Mouse (Mus musculus) ES-E14 (cell line): ENCODE measurements around the gene Ccdc157. TPM values are rescaled to one million over a fixed set of nuclear protein-coding genes. Genes with fewer than 3 reads are reported as not detected.

ENCODE experiments used
- DNase-seq: peaks from one replicate; pipeline ENCODE4 v3.0.0-alpha.2; 2013; ENCODE audit warnings: low read depth, low spot score
- H3K27ac ChIP-seq: 2 replicates; pipeline ENCODE4 v1.5.1; 2012; ENCODE audit warnings: low read depth, mild to moderate bottlenecking, low read length, moderate library complexity, mixed read lengths; ENCODE audit not compliant: poor library complexity, insufficient read depth, severe bottlenecking
- H3K36me3 ChIP-seq: 2 replicates; pipeline ENCODE4 v1.6.1; 2012; ENCODE audit warnings: mild to moderate bottlenecking, low read length, moderate library complexity, mixed read lengths; ENCODE audit not compliant: control insufficient read depth, poor library complexity, insufficient read depth, severe bottlenecking
- H3K4me1 ChIP-seq, 2 experiments: fragments of 150-350 bp in 1 of 2; sonication (generic) in 1 of 2; 2 replicates each; pipeline ENCODE4 v1.6.1; 2012; ENCODE audit warnings: low read length in 2 of 2, mild to moderate bottlenecking in 1 of 2, mixed read lengths in 1 of 2; ENCODE audit not compliant: control insufficient read depth in 2 of 2, insufficient read depth in 2 of 2, poor library complexity in 1 of 2
- H3K4me3 ChIP-seq, 2 experiments: fragments of 150-350 bp in 1 of 2; sonication (generic) in 1 of 2; 2 replicates each; pipeline ENCODE4 v1.5.1; 2012; ENCODE audit warnings: low read length in 2 of 2, low read depth in 1 of 2, mild to moderate bottlenecking in 1 of 2, mixed read lengths in 1 of 2; ENCODE audit not compliant: insufficient read depth in 1 of 2, poor library complexity in 1 of 2, severe bottlenecking in 1 of 2
- H3K9ac ChIP-seq: 2 replicates; pipeline ENCODE4 v1.6.1; 2012; ENCODE audit warnings: low read depth, mild to moderate bottlenecking, low read length, mixed read lengths; ENCODE audit not compliant: poor library complexity, insufficient read depth, severe bottlenecking
- H3K9me3 ChIP-seq: fragments of 150-350 bp; sonication (generic); 2 replicates; pipeline ENCODE4 v1.6.1; 2012; ENCODE audit warnings: low read depth, mild to moderate bottlenecking, low read length; ENCODE audit not compliant: control insufficient read depth, insufficient read depth
- CHD2 ChIP-seq: IDR thresholded peaks from 2 replicates; pipeline ENCODE4 v1.6.1; 2014; ENCODE audit warnings: mild to moderate bottlenecking, low read depth, low read length, inconsistent platforms
- HCFC1 ChIP-seq: IDR thresholded peaks from 2 replicates; pipeline ENCODE4 v1.6.1; 2012; ENCODE audit warnings: low read length, inconsistent platforms, borderline replicate concordance; ENCODE audit not compliant: insufficient read depth
- MAFK ChIP-seq: IDR thresholded peaks from 2 replicates; pipeline ENCODE4 v1.6.1; 2014; ENCODE audit warnings: mild to moderate bottlenecking, low read depth, low read length, inconsistent platforms; ENCODE audit not compliant: insufficient read depth
- ZC3H11A ChIP-seq: IDR thresholded peaks from 2 replicates; pipeline ENCODE4 v1.6.1; 2012; ENCODE audit warnings: low read depth, mild to moderate bottlenecking, inconsistent platforms, low read length, borderline replicate concordance
- ZNF384 ChIP-seq: IDR thresholded peaks from 2 replicates; pipeline ENCODE4 v1.6.1; 2012; ENCODE audit warnings: low read depth, low read length, inconsistent platforms
- in situ Hi-C, 2 experiments: fragments of 600-800 bp; cut with MboI; formaldehyde crosslinking; loops; one replicate each; pipeline ENCODE4 v1.15.1; 2025; ENCODE audit warnings: low sequenced_read_pairs in 2 of 2, inconsistent platforms in 1 of 2; ENCODE audit not compliant: unreplicated experiment in 2 of 2
- total RNA-seq: library from RNA; depleted of rRNA; stranded (reverse); fragments of 300-350 nt; gene quantifications from 2 replicates; pipeline ENCODE4 v1.2.3, GENCODE M21; 2012

Ccdc157 gene
- total RNA-seq, 1 experiment: 4.3 TPM

DNA sequence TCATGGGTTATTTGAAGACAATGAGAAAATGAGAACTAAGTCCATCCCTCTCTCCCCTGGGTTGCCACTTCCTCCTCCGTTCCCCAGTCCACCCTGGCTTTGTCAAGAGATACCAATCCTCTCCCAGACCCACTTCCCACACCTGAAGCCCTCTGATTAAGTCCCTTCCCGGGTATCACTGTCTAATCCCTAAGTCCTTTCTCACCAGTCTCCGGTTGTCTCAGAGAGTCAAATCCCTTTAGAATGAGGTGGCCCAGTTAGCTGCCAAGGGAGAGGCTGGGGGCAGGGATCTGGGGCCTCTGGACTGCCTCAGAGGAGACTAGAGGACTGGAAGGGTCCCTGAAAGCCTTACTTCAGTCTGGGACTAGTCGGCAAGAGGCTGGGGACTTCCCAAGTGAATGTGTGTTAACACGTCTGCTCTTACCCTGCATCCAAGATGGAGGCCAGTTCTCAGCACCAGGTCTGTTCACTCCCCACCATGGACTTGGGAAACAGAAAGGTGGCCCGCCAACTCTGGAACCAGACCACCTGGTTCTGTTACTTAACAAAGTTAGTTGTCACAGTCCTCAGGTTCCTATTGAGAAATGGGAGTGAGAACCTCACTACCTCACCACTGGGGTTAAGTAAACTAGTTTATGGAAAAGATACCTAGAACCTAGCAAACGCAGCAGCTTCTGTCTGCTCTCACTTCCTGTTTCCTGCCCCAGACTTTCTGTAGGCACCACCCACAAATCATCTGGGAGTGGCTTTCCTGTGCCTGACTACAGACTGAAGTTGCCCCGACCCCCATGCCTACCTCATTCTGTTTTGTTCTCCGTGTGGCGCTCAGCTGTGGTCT lies 37.1 kb downstream of the Ccdc157 start, which contains the start of gene Sec14l2:
Gene Sec14l2, minus strand, starts transcription at position 674 of the 838 bp plus-strand sequence.
- no peak for TF ChIP-seq MAFK
- no peak for TF ChIP-seq ZNF384
- no peak for TF ChIP-seq ZC3H11A
- no peak for TF ChIP-seq HCFC1
- TF ChIP-seq CHD2: no peak
- in situ Hi-C loops: no loop called here
- Histone ChIP-seq H3K9me3 (no peaks in the 10 kb centered on the region), H3K27ac (peak within 1 kb of the TSS; percentile 55; the same call in 1 of the 2 replicates), H3K36me3 (no peaks in the 10 kb centered on the region), H3K4me1 (peaks cover 2 to 13% of the 10 kb centered on the region in 2 experiments; a peak in 2 of 4 replicates), H3K9ac (peak within 1 kb of the TSS; percentile 69), H3K4me3 (peak within 1 kb of the TSS; percentile 60 to 86)
- peak; percentile 44 for DNase-seq

DNA sequence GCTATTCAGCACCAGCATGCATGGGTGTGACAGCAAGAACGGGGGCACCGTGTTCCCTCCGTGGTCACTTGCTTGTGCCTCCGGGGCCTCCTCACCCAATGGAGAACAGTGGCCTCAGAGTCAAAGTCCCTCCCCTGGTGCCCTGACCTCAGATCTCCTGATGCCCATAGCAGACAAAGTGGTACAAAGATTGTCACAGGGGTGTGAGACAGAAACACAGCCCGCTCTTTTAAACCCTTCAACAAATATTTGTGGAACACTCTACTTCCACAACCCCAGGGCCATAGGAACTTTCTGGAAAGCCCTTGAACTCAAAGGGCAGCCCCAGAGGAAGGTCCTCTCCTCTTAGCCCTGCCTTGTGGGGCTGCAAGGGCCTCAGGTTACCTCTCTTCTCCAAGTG lies 37.9 kb downstream of the Ccdc157 start:
- no peaks in the 10 kb centered on the region for H3K9me3 ChIP-seq
- no peak overlapping the region for H3K27ac ChIP-seq
- in situ Hi-C loops: no loop called here
- H3K9ac ChIP-seq: no peak overlapping the region
- no peaks in the 10 kb centered on the region for H3K36me3 ChIP-seq
- no peak for DNase-seq
- TF ChIP-seq ZC3H11A (no peak), HCFC1 (no peak), ZNF384 (no peak), CHD2 (no peak), MAFK (no peak)
- peaks cover 2 to 13% of the 10 kb centered on the region in 2 experiments; a peak in 2 of 4 replicates for H3K4me1 ChIP-seq
- H3K4me3 ChIP-seq: peak overlapping the region in 1 of 2 experiments; percentile 60; a peak in 1 of 4 replicates

DNA sequence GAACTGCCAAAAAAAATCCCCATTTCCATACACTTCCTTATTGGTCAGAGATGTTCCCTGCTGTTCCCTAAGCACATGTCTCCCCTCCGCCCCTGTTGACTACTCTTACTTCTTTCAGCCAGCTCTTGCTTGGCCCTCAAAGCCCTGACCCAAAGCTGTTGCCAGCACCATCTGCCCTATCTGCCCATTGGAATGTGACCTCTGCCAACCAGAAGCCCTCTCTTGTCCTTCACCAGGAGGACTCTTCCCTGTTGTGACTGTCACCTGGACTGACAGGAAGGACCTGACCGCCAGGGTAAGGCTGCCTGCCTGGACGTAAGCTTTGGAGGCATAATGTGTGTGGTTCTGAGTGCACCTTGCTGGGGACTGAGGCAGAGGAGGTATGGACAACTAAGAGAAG lies 38.4 kb downstream of the Ccdc157 start:
- TF ChIP-seq CHD2: no peak
- no peak for TF ChIP-seq MAFK
- TF ChIP-seq HCFC1: no peak
- no peak for TF ChIP-seq ZC3H11A
- no peak for TF ChIP-seq ZNF384
- no peak for DNase-seq
- no peaks in the 10 kb centered on the region for H3K36me3 ChIP-seq
- no peak overlapping the region for H3K9ac ChIP-seq
- H3K4me1 ChIP-seq: peaks cover 2 to 13% of the 10 kb centered on the region in 2 experiments; a peak in 2 of 4 replicates
- in situ Hi-C loops: no loop called here
- H3K27ac ChIP-seq: no peak overlapping the region
- no peak overlapping the region for H3K4me3 ChIP-seq
- no peaks in the 10 kb centered on the region for H3K9me3 ChIP-seq

DNA sequence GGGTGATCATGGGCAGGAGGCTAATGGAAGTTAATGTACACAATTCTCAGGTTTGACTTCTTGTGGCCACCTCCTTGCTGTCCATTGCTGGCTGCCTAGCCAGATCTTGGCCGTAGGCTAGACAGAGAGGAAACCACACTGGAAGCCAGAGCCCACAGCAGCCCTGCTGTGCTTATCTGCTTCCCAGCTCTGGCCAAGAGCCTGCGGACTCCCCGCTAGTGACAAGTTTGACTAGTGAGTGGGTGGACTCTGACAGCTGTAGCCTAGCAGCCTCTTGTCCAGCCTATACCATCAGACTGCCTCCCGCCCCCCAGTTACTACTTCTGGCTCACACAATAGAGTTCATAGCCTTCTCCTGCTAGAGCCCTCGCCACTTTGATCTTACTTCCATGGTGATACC lies 40.5 kb downstream of the Ccdc157 start:
- no peak overlapping the region for H3K27ac ChIP-seq
- H3K36me3 ChIP-seq: no peaks in the 10 kb centered on the region
- no peak overlapping the region for H3K4me3 ChIP-seq
- H3K9me3 ChIP-seq: no peaks in the 10 kb centered on the region
- H3K4me1 ChIP-seq: peaks cover 2 to 13% of the 10 kb centered on the region in 2 experiments; a peak in 2 of 4 replicates
- no peak for DNase-seq
- no peak overlapping the region for H3K9ac ChIP-seq
- TF ChIP-seq ZNF384: no peak
- TF ChIP-seq CHD2: no peak
- in situ Hi-C loops: no loop called here
